Mouse (Mus musculus): ENCODE measurements around the gene Pou2f1.

Pou2f1 gene

GRCm38 (mm10) chr1:166007026-166007425 is 4.5 kb upstream of the Pou2f1 start:
- in situ Hi-C loops (cut with MboI; ENCODE audit: unreplicated experiment in 2 of 2), result loop anchor here (5.0 to 25.0 kb wide), 5 partner anchors 145 to 545 kb away; partner anchors contain the start of genes Dcaf6 (in 1 of the 2), Mpc2 (in 1 of the 2) and Tada1 (in 1 of the 2)

DNA sequence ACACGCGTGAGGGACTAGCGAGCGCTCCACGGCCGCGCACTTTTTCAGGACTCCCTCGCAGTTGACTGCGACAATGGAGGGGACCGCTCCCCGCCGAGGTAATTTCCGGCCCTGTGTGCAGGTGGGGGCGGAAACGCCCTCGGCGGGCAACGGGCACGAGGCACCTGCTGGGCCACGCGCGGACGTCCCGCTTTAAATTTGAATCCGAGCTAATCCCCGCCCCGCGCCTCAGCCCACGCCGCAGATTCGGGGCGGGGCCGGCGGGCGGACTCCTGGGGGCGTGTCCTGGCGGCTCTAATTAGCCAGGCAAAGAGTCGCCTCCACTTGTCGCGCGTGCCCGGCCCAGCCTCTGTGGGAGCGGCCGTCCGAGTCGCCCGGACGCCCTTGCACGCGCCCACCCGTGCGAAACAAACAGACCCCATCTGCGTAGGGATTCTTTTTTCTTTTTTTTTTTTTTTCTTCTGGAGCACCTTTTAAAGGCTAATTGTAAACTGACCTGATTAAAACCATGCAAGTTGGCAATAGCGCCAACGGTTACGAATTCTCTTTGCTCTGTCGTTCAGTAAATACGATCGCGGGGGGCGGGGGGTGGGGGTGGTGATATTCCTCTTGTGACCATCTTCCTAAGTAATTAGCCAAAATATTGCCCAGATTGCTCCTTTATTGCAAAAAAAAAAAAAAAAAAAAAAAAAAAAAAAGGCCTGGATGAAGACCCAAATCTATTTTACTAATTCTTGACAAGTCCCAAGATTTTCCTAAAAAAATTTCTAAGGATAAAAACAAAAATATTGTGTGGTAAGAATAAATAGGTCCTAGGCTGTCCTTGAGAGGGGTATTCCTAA is 924 bp upstream of the Pou2f1 start:
- in situ Hi-C loops (cut with MboI; ENCODE audit: unreplicated experiment in 2 of 2), result loop anchor here (10.0 to 25.0 kb wide), 4 partner anchors 229 to 541 kb away; partner anchors contain the start of genes Dcaf6 (in 1 of the 2), Mpc2 (in 1 of the 2) and Tada1 (in 1 of the 2)

DNA sequence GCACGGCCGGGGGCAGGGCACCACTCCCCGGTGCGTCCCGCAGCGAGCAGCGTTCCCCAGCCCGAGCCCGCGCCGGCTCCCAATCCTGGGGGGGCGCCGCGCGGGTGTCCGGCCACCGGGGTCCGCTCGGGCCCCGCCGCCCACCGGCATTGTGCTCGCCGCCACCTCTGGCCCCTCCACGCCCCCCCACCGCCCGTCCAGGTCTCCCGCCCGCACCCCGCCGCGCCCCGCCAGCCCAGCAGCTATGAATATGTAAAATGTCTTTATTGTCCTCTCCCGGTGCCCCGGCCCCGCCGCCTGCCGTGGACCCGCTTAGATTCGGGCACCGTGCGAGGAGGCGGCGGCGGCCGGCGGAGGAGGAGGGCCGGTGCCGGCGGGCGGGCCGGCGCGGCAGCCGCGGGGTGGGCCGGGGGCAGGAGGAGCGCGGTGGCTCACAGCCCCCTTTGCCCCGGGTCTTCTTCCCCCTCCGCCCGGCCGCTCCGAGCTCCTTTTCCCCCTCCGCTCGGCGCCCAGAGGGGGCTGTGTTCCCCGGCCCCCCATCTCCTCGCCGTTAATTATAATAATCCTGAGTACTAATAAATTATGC is 481 bp downstream of the Pou2f1 start:
- in situ Hi-C loops (cut with MboI; ENCODE audit: unreplicated experiment in 2 of 2), result loop anchor here (10.0 to 25.0 kb wide), 4 partner anchors 227 to 540 kb away; partner anchors contain the start of genes Dcaf6 (in 1 of the 2), Mpc2 (in 1 of the 2) and Tada1 (in 1 of the 2)

DNA sequence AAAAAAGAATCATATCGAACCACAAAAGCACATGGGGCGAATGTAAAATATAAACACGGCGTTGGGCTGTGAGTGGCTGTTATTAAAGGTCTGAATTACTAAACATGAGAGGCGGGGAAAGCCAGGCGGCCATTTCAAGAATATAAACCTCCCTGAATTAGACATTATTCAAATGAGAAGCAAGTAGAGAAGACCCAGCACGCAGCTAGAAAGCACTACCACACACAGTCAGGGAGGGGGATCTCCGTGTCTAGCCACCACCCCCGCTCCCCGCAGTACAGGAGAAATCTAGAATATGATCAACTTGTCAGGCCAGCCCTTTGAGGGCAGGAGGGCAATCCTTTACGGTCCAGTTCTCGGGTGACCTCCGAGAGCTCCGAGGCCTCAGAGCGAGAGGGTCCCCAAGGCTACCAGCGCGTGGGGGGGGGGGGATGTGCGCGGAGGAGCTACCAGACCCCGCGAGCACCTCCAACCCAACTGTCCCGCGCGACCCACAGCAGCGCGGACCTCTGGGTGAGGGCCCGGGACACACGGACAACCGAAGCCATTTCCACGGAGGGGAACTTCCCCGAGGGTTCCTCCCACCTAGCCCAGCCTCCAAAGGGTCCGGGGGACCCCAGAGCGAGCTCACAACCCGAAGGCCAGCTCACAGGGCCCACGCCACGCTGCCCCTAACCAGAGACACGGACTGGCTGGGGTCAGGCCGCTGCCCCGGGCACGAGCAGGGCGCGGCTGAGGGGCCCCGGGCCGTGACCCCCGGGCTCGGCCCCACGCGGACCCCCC is 1.2 kb downstream of the Pou2f1 start:
- in situ Hi-C loops (cut with MboI; ENCODE audit: unreplicated experiment in 2 of 2), result loop anchor here (10.0 to 25.0 kb wide), 4 partner anchors 227 to 539 kb away; partner anchors contain the start of genes Dcaf6 (in 1 of the 2), Mpc2 (in 1 of the 2) and Tada1 (in 1 of the 2)

DNA sequence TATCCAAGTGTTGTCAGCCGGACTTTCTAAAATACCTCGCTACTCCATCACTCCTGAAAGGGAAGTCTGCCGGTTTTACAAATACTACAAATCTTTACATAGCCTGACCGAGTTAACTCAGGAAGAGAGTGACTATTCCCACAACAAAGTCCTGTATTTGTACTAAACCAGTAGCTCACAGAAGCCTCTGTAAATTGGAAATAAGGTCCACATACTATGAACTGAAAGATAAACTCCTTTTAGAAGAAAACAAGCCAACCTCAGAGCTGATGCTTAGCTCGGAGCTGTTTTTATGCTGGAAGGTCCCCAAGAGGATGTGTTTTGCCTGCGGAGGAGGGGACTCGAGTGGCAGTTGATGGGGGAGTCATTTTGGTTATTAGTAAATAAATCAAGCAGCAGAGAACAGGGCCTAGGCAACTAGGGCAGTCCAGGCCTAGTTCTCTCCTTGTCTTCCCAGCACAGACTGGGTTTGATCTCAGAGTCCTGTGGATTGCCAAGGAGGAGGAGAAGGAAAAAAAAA is 1.8 kb downstream of the Pou2f1 start:
- in situ Hi-C loops (cut with MboI; ENCODE audit: unreplicated experiment in 2 of 2), result loop anchor here (10.0 to 25.0 kb wide), 4 partner anchors 226 to 538 kb away; partner anchors contain the start of genes Dcaf6 (in 1 of the 2), Mpc2 (in 1 of the 2) and Tada1 (in 1 of the 2)

DNA sequence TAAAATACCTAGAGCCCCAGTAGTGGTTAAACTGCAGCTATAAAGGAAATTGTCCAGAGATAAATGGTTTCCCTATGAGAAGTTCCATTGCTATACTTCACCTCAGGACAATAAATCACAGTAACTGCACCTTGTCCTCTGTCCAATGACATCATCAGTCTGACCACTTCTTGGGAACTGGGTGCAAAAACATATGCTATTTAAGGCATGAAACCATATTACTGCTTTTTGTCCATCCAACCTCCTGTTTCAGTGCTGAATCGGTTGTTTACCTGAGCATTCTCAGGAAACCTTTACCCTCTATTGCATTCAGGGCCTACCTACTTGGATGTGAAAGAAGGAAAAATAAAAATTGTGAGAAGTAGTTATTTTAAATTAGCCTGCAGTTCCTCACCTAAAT is 2.8 kb downstream of the Pou2f1 start:
- in situ Hi-C loops (cut with MboI; ENCODE audit: unreplicated experiment in 2 of 2), result loop anchor here (10.0 to 25.0 kb wide), 7 partner anchors 225 to 813 kb away; partner anchors contain the start of genes Dcaf6 (in 2 of the 2), Mpc2 (in 2 of the 2), Tada1 (in 1 of the 2) and Tiprl (in 1 of the 2)

DNA sequence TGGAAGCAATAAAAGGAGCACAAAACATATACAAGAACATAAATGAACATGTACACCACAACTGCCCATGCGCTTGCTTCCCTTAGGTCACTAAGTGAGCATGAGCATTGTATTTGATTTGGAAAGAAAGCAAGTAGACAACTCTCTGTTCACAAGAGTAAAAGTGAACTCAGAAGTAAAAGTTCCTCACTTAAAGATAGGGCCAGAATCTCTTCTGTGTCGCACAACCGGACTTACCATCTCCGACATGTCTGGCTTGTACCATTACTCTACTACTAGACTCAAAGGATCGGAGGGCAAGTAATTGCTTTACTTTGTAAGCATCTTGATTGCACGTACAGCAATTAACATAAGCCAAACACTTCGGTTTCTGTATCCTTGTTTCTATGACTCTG is 6.8 kb downstream of the Pou2f1 start:
- in situ Hi-C loops (cut with MboI; ENCODE audit: unreplicated experiment in 2 of 2), result loop anchor here (25.0 kb wide), 4 partner anchors 533 to 817 kb away; partner anchors contain the start of genes Dcaf6 (in 1 of the 2), Mpc2 (in 1 of the 2) and Tiprl (in 1 of the 2)

GRCm38 (mm10) chr1:165995011-165995660 is 7.3 kb downstream of the Pou2f1 start:
- in situ Hi-C loops (cut with MboI; ENCODE audit: unreplicated experiment in 2 of 2), result loop anchor here (25.0 kb wide), 4 partner anchors 533 to 817 kb away; partner anchors contain the start of genes Dcaf6 (in 1 of the 2), Mpc2 (in 1 of the 2) and Tiprl (in 1 of the 2)

DNA sequence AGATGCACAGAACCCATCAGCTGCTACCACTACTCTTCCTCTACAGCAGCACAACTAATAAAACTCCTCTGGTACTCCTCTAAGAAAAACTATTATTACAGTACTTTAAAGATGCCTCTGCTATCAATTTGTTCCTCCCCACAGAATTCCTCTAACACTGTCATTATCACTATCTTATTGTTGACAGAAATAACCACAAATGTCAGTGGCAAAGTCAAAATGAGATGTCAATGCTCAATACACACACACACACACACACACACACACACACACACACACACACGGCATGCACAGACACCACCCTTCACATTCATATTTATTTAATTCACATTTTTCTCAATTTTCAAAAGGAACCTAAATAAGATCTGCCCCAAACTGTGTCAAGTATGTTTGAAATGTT is 8.2 kb downstream of the Pou2f1 start:
- in situ Hi-C loops (cut with MboI; ENCODE audit: unreplicated experiment in 2 of 2), result loop anchor here (5.0 to 25.0 kb wide), 5 partner anchors 292 to 818 kb away; partner anchors contain the start of genes Dcaf6 (in 1 of the 2), Mpc2 (in 1 of the 2) and Tiprl (in 1 of the 2)

GRCm38 (mm10) chr1:165993270-165994156 is 9.0 kb downstream of the Pou2f1 start:
- in situ Hi-C loops (cut with MboI; ENCODE audit: unreplicated experiment in 2 of 2), result loop anchor here (5.0 to 25.0 kb wide), 5 partner anchors 291 to 819 kb away; partner anchors contain the start of genes Dcaf6 (in 1 of the 2), Mpc2 (in 1 of the 2) and Tiprl (in 1 of the 2)

GRCm38 (mm10) chr1:165988536-165988935 is 13.9 kb downstream of the Pou2f1 start:
- in situ Hi-C loops (cut with MboI; ENCODE audit: unreplicated experiment in 2 of 2), result loop anchor here (5.0 to 25.0 kb wide), 5 partner anchors 51 to 824 kb away; partner anchors contain the start of genes Dcaf6 (in 1 of the 2), Mpc2 (in 1 of the 2) and Tiprl (in 1 of the 2)

GRCm38 (mm10) chr1:165988072-165988471 is 14.4 kb downstream of the Pou2f1 start:
- in situ Hi-C loops (cut with MboI; ENCODE audit: unreplicated experiment in 2 of 2), result loop anchor here (5.0 to 25.0 kb wide), 5 partner anchors 51 to 824 kb away; partner anchors contain the start of genes Dcaf6 (in 1 of the 2), Mpc2 (in 1 of the 2) and Tiprl (in 1 of the 2)

- in situ Hi-C loops (cut with MboI; ENCODE audit: unreplicated experiment in 2 of 2), result loop anchor here (5.0 to 25.0 kb wide), 5 partner anchors 49 to 826 kb away; partner anchors contain the start of genes Dcaf6 (in 1 of the 2), Mpc2 (in 1 of the 2) and Tiprl (in 1 of the 2)
These were observed 16.6 kb downstream of the Pou2f1 start for GRCm38 (mm10) chr1:165985743-165986360.

DNA sequence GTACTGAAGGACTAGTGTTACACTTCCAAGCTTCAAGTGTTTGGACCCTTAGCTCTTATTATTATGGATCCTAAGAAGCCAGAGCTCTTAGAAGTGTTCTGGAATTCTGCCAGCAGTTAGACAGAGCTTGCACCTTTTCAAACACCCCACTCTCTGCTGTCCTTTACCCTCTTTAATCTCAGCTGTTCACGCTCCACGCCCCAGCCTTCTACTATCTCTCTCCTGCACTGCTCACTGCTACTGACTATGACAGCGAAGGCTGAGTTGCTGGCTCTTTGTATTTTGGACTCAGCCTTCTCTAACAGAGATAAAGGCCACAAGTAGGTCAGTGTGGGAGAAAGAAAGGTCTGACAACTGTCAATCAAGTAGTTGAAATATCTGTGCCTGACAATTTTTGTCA is 17.3 kb downstream of the Pou2f1 start:
- in situ Hi-C loops (cut with MboI; ENCODE audit: unreplicated experiment in 2 of 2), result loop anchor here (5.0 to 25.0 kb wide), 5 partner anchors 48 to 827 kb away; partner anchors contain the start of genes Dcaf6 (in 1 of the 2), Mpc2 (in 1 of the 2) and Tiprl (in 1 of the 2)

DNA sequence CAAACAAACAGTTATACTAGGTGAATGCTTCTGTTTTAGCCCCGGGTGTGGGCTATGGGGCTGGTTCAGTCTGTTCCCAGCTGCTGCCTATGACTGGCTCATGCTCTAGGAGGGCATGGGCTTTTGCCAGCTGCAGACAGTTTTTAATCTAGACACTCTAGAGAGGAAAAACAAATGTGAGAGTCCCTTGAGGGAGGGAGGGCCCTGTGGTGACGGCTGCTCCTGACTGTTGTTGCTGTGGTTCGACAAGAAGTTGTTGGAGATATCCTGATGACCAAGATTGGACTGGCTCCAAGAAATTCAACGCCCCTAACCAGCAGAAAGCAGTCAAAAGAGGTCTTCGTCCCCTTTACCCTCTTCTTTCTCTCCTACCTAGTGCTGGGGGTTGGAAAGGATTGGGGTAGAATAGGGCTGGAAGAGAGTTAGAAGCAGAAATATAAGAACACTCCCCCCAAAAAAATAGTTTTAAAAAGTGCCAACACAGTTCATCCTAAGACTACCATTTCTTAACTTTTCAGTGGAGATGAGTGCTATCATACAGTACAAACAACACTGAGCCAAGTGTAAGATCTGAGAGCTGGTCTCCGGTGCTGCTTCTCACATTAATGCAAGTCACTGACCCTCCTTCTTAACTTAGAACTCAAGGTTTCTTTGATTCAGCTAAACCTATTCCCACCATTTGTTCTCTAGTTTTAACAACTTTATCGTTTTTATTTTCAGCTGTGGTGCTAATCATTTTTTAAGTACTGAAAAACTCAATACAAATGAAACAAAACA is 25.6 kb downstream of the Pou2f1 start:
- in situ Hi-C loops (cut with MboI; ENCODE audit: unreplicated experiment in 2 of 2), result loop anchor here (25.0 kb wide), 4 partner anchors 515 to 835 kb away; partner anchors contain the start of genes Dcaf6 (in 1 of the 2), Mpc2 (in 1 of the 2) and Tiprl (in 1 of the 2)
